9 mouse cellular contexts compared by ENCODE assay signal in the genomic region with DNA sequence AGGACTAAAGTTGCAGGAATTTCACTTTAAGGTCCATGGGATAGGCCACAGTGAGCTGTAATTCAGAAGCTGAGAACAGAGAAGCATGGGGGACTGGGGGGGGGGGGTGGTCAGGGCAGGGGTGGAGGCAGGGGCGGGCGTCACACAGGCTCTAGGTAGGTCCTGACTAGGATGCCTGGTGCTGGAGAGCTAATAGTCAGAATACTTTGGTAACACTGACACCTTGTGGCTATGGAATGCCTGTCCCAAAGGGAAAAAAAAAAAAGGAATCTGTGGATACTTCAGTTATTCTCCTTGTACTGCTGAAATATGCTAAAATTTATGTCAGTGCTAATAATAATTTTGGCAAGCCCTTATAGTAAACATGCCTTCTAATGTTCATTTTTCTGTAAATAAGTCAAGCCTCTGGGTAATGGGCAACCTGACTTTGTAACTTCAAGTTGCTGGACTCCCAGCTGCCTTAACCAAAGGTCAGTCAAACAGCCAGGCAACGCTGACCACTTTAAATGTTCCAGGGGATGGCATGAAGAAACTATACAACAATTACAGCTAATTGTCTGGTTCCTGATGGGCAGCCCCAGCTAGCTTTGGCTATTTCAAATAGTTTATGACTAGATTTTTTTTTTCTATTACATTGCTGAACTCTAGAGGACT. TPM values are rescaled to one million over a fixed set of nuclear protein-coding genes. Genes with fewer than 3 reads are reported as not detected.
DNase-seq lines count a peak whose midpoint lies in the region; ATAC-seq and TF ChIP-seq lines count a peak whose summit lies in the region.
"Had no signal": no experiment of that assay in that cellular context is flagged by ENCODE, and none has a peak within 500 bp of the region (broad histone marks: within the 10 kb centered on the region; RNA-seq: fewer than 3 reads in every experiment).

No protein-coding gene starts in this region.

- peaks cover 6% of the 10 kb centered on the region; the same call in 1 of the 2 replicates for H3K36me3 ChIP-seq in heart, embryonic 11.5 days (ENCODE audit: control insufficient read depth, insufficient read depth, low read length)
- peaks cover 41% of the 10 kb centered on the region for H3K36me3 ChIP-seq in liver, embryonic 15.5 days (replicated peaks)
- peaks cover 16% of the 10 kb centered on the region for H3K36me3 ChIP-seq in thymus, adult 2 months (ENCODE audit: control insufficient read depth, insufficient read depth, low read length)

- H3K27ac ChIP-seq in heart, embryonic 11.5 days (ENCODE audit: low read depth, low read length): no peak overlapping the region
- peak overlapping the region; percentile 64; the same call in 1 of the 2 replicates for H3K27ac ChIP-seq in liver, embryonic 15.5 days (replicated peaks)
- no peak overlapping the region for H3K27ac ChIP-seq in thymus, adult 2 months (ENCODE audit: control insufficient read depth, insufficient read depth, low read length)
- H3K27ac ChIP-seq: limb, embryonic 13.5 days had no signal

- no peak overlapping the region for H3K4me2 ChIP-seq in heart, embryonic 11.5 days
- H3K4me2 ChIP-seq in liver, embryonic 15.5 days: no peak overlapping the region
- H3K4me2 ChIP-seq: limb, embryonic 13.5 days had no signal

- intact Hi-C loops in heart, postnatal 10 days (cut with DNase I): loop anchor here (1.0 to 10.0 kb wide), 5 partner anchors 49 to 667 kb away; no protein-coding TSS in a partner anchor

- peak; percentile 53 for DNase-seq in heart, adult 8-10 months (ENCODE audit: low spot score)
- peak; percentile 73 for DNase-seq in brain, embryonic 14.5 days (ENCODE audit: low read depth)
- DNase-seq in heart, postnatal 10 days: peak; percentile 42 to 68
- peak; percentile 40 for DNase-seq in retina, adult 2 months (ENCODE audit: low read depth, low spot score)
- no peak for DNase-seq in thymus, adult 2 months
- DNase-seq in cerebellum, adult 9-11 months: no peak

- TF ChIP-seq CTCF in brain, embryonic 14.5 days (IDR thresholded peaks at IDR 0.05; ENCODE audit: borderline replicate concordance, extremely low read depth, insufficient read depth, insufficient read length): peak; percentile 50; the same call in 1 of the 2 replicates
- no peak for TF ChIP-seq CTCF in thymus, adult 2 months (IDR thresholded peaks at IDR 0.05; ENCODE audit: borderline replicate concordance, control insufficient read depth, extremely low read depth, insufficient read depth, low read length, poor library complexity)

- no peak overlapping the region for H3K9ac ChIP-seq in heart, embryonic 11.5 days (ENCODE audit: low read depth, low read length)
- no peak overlapping the region for H3K9ac ChIP-seq in liver, embryonic 15.5 days
- H3K9ac ChIP-seq: limb, embryonic 13.5 days had no signal

- no peaks in the 10 kb centered on the region for H3K27me3 ChIP-seq in heart, embryonic 11.5 days (ENCODE audit: control insufficient read depth, insufficient read depth, low read length)
- no peaks in the 10 kb centered on the region for H3K27me3 ChIP-seq in liver, embryonic 15.5 days
- no peaks in the 10 kb centered on the region for H3K27me3 ChIP-seq in thymus, adult 2 months (ENCODE audit: control insufficient read depth, insufficient read depth, low read length)
- H3K27me3 ChIP-seq: limb, embryonic 13.5 days had no signal

- 26% methylated on average over 3 of the region's 3 CpGs for WGBS in heart, embryonic 11.5 days (ENCODE audit: insufficient replicate concordance)
- WGBS in liver, embryonic 15.5 days (ENCODE audit: insufficient replicate concordance): 42% methylated on average over 3 of the region's 3 CpGs
- WGBS in thymus, adult 2 months: 76% methylated on average over 3 of the region's 3 CpGs

- ATAC-seq in heart, embryonic 11.5 days (replicated peaks; ENCODE audit: insufficient number of reproducible peaks, low FRiP score, low TSS enrichment): no peak
- ATAC-seq in liver, embryonic 15.5 days (ENCODE audit: insufficient read depth): peak; percentile 32; the same call in 1 of the 2 replicates

- no peak overlapping the region for H3K4me3 ChIP-seq in heart, embryonic 11.5 days (ENCODE audit: low read depth, low read length)
- no peak overlapping the region for H3K4me3 ChIP-seq in liver, embryonic 15.5 days (replicated peaks)
- H3K4me3 ChIP-seq in thymus, adult 2 months (ENCODE audit: control insufficient read depth, insufficient read depth, low read length): no peak overlapping the region
- H3K4me3 ChIP-seq: limb, embryonic 13.5 days had no signal

- no peaks in the 10 kb centered on the region for H3K9me3 ChIP-seq in heart, embryonic 11.5 days (replicated peaks; ENCODE audit: control insufficient read depth, low read length)
- no peaks in the 10 kb centered on the region for H3K9me3 ChIP-seq in liver, embryonic 15.5 days (replicated peaks)
- H3K9me3 ChIP-seq: limb, embryonic 13.5 days had no signal

- no peak for TF ChIP-seq POLR2A in brain, embryonic 14.5 days (IDR thresholded peaks at IDR 0.05; ENCODE audit: borderline replicate concordance, extremely low read depth, insufficient read depth, insufficient read length, poor library complexity, severe bottlenecking)
- TF ChIP-seq POLR2A in thymus, adult 2 months (IDR thresholded peaks at IDR 0.05; ENCODE audit: control insufficient read depth, extremely low read depth, insufficient read depth, low read length, poor library complexity): no peak

- no peaks in the 10 kb centered on the region for H3K4me1 ChIP-seq in heart, embryonic 11.5 days (ENCODE audit: control insufficient read depth, insufficient read depth, low read length)
- H3K4me1 ChIP-seq in liver, embryonic 15.5 days (replicated peaks): peaks cover 10% of the 10 kb centered on the region
- H3K4me1 ChIP-seq in thymus, adult 2 months (replicated peaks; ENCODE audit: control insufficient read depth, insufficient read depth, low read length): no peaks in the 10 kb centered on the region
- H3K4me1 ChIP-seq: limb, embryonic 13.5 days had no signal

RNA-seq across cellular contexts. Expression of a gene that starts 9.6 kb away (rescaled TPM):
- 10 to 100 TPM; 13.8 to 15.8 (median 14.1) TPM for total RNA-seq in heart, adult 8-10 months (2022)
- polyA plus RNA-seq in heart, embryonic 11.5 days (2014; fragmentation: Nextera tagmentation; extraction: Ambion mirVana): 68.0 and 69.3 TPM in 2 replicates
- polyA plus RNA-seq in brain, embryonic 14.5 days (2012; rRNA removed): 58.0 and 82.2 TPM in 2 replicates
- total RNA-seq in heart, postnatal 10 days (2021): 10 to 100 TPM; 20.8 to 23.3 TPM
- polyA plus RNA-seq in liver, embryonic 15.5 days (2015; fragmentation: Nextera tagmentation; extraction: Ambion mirVana): 49.2 and 50.0 TPM in 2 replicates
- polyA plus RNA-seq in thymus, adult 2 months (2012; rRNA removed): 60.5 and 65.2 TPM in 2 replicates

RNA-seq across cellular contexts. Expression of a gene that starts 33.7 kb away (rescaled TPM):
- 10 to 100 TPM; 81.9 to 98.4 (median 89.6) TPM for total RNA-seq in heart, adult 8-10 months (2022)
- polyA plus RNA-seq in heart, embryonic 11.5 days (2014; fragmentation: Nextera tagmentation; extraction: Ambion mirVana): 95.7 and 107 TPM in 2 replicates
- polyA plus RNA-seq in brain, embryonic 14.5 days (2012; rRNA removed): 43.2 and 51.3 TPM in 2 replicates
- total RNA-seq in heart, postnatal 10 days (2021): 100 to 1,000 TPM in 1 of 2 experiments, 10 to 100 TPM in 1; 98.2 to 100 TPM
- 52.7 and 53.6 TPM in 2 replicates for polyA plus RNA-seq in liver, embryonic 15.5 days (2015; fragmentation: Nextera tagmentation; extraction: Ambion mirVana)
- 58.2 and 70.1 TPM in 2 replicates for polyA plus RNA-seq in thymus, adult 2 months (2012; rRNA removed)

RNA-seq across cellular contexts. Expression of a gene that starts 33.8 kb away (rescaled TPM):
- 1 to 10 TPM; 5.3 to 7.9 (median 5.9) TPM for total RNA-seq in heart, adult 8-10 months (2022)
- polyA plus RNA-seq in heart, embryonic 11.5 days (2014; fragmentation: Nextera tagmentation; extraction: Ambion mirVana): 9.4 and 11.7 TPM in 2 replicates
- polyA plus RNA-seq in brain, embryonic 14.5 days (2012; rRNA removed): 4.5 and 4.9 TPM in 2 replicates
- 1 to 10 TPM; 6.6 to 8.0 TPM for total RNA-seq in heart, postnatal 10 days (2021)
- polyA plus RNA-seq in liver, embryonic 15.5 days (2015; fragmentation: Nextera tagmentation; extraction: Ambion mirVana): 9.0 and 9.1 TPM in 2 replicates
- 3.2 and 5.2 TPM in 2 replicates for polyA plus RNA-seq in thymus, adult 2 months (2012; rRNA removed)

RNA-seq across cellular contexts. Expression of a gene that starts 44.6 kb away (rescaled TPM):
- total RNA-seq in heart, adult 8-10 months (2022): 10 to 100 TPM; 74.4 to 89.0 (median 78.8) TPM
- polyA plus RNA-seq in heart, embryonic 11.5 days (2014; fragmentation: Nextera tagmentation; extraction: Ambion mirVana): 44.9 and 49.6 TPM in 2 replicates
- polyA plus RNA-seq in brain, embryonic 14.5 days (2012; rRNA removed): 48.1 and 63.1 TPM in 2 replicates
- total RNA-seq in heart, postnatal 10 days (2021): 10 to 100 TPM; 82.4 to 91.3 TPM
- 21.3 and 22.1 TPM in 2 replicates for polyA plus RNA-seq in liver, embryonic 15.5 days (2015; fragmentation: Nextera tagmentation; extraction: Ambion mirVana)
- polyA plus RNA-seq in thymus, adult 2 months (2012; rRNA removed): 27.0 and 28.5 TPM in 2 replicates

RNA-seq across cellular contexts. Expression of a gene that starts 47.2 kb away (rescaled TPM):
- total RNA-seq in heart, adult 8-10 months (2022): 10 to 100 TPM; 25.1 to 30.4 (median 28.3) TPM
- polyA plus RNA-seq in heart, embryonic 11.5 days (2014; fragmentation: Nextera tagmentation; extraction: Ambion mirVana): 19.8 and 20.5 TPM in 2 replicates
- polyA plus RNA-seq in brain, embryonic 14.5 days (2012; rRNA removed): 2.4 and 5.6 TPM in 2 replicates
- total RNA-seq in heart, postnatal 10 days (2021): 10 to 100 TPM; 33.9 to 43.2 TPM
- 24.2 and 24.7 TPM in 2 replicates for polyA plus RNA-seq in liver, embryonic 15.5 days (2015; fragmentation: Nextera tagmentation; extraction: Ambion mirVana)
- polyA plus RNA-seq in thymus, adult 2 months (2012; rRNA removed): 8.9 and 10.4 TPM in 2 replicates

Comparison
In these comparisons a context has a peak if more than half of its experiments do, and no peak if none do; other contexts are left out.
1. DNase-seq: peak in heart, adult 8-10 months (single experiment), brain, embryonic 14.5 days (single experiment), heart, postnatal 10 days (2 of 2) and retina, adult 2 months (single experiment); none in thymus, adult 2 months (single experiment) and cerebellum, adult 9-11 months (single experiment).